Mouse (Mus musculus): ENCODE data around the gene Tomm6. TPM values are rescaled to one million over a fixed set of nuclear protein-coding genes. Genes with fewer than 3 reads are reported as not detected.

Gene Tomm6
- total and polyA plus RNA-seq, 3 experiments, result 66.5 to 577 TPM; not detected in 1

- no peaks in the 10 kb centered on the region for H3K27me3 ChIP-seq (ENCODE audit: control insufficient read depth in 1 of 2, insufficient read depth in 2 of 2, low read length in 2 of 2)
- peaks cover 0 to 5% of the 10 kb centered on the region in 2 experiments; a peak in 2 of 4 replicates for H3K36me3 ChIP-seq (ENCODE audit: control insufficient read depth in 1 of 2, insufficient read depth in 2 of 2, low read length in 2 of 2)
- TF ChIP-seq E2F4 (IDR thresholded peaks at IDR 0.05; ENCODE audit: borderline replicate concordance, low read depth, low read length) (no peak), ETS1 (IDR thresholded peaks at IDR 0.05; ENCODE audit: low read depth, low read length) (no peak), SIN3A (IDR thresholded peaks at IDR 0.05; ENCODE audit: low read length) (no peak), TBP (IDR thresholded peaks at IDR 0.05; ENCODE audit: low read depth, low read length) (no peak), UBTF (IDR thresholded peaks at IDR 0.05; ENCODE audit: borderline replicate concordance, insufficient read depth, low read depth, low read length) (no peak), JUND (IDR thresholded peaks at IDR 0.05; ENCODE audit: low read depth, low read length) (no peak), RAD21 (IDR thresholded peaks at IDR 0.05; ENCODE audit: low read depth, low read length) (no peak), ZMIZ1 (IDR thresholded peaks at IDR 0.05; ENCODE audit: low read depth, low read length) (no peak), ZNF384 (IDR thresholded peaks at IDR 0.05; ENCODE audit: low read depth, low read length) (no peak), RCOR1 (IDR thresholded peaks at IDR 0.05; ENCODE audit: low read depth, low read length) (no peak), NELFE (IDR thresholded peaks at IDR 0.05; ENCODE audit: low read depth, low read length) (no peak), BHLHE40 (IDR thresholded peaks at IDR 0.05; ENCODE audit: borderline replicate concordance, low read depth, low read length) (no peak), CHD1 (IDR thresholded peaks at IDR 0.05; ENCODE audit: low read depth, low read length) (no peak), MAZ (IDR thresholded peaks at IDR 0.05; ENCODE audit: low read depth, low read length) (no peak)
Observed at GRCm38 (mm10) chr17:47694442-47694502, 6.1 kb upstream of the Tomm6 start, which contains the start of gene Gm21981. TSS of gene Gm21981 (minus strand) at chr17:47694455.

DNA sequence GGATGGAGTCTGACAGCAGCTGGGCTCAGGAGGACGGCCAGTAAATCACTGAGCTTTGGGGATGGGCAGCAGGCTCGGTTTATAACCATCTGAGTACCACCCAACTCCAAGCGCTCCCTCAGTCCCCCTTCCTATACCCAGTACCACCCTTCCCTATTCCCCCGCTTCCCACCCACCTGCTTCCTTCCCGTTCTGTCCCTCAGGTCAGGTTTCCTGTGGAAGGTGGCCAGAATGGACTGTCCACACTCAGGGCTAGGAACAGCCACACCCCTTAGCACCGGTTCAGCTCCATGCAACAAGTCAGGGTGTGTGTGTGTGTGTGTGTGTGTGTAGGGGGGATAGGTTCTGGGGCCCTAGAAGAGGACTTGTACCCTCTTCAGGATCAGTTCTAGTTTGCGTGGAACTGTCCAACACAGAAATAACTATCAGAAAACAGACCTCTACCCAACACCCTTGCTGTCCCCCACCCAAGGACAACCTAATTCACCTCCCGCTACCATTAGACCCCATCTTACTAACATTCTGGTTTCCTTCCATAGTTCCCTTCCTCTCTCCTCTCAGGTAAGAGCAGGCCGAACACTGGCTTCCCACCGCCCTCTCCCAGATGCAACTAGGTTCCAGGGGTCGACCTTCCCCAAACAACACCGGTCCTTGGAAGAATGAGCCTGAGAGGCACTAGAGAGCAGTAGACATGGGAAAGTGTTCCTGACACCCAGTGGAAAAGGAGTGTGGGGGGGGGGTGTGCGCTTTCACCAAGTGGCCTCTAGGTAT lies 5.7 kb upstream of the Tomm6 start:
- TF ChIP-seq TBP (IDR thresholded peaks at IDR 0.05; ENCODE audit: low read depth, low read length) (no peak), NELFE (IDR thresholded peaks at IDR 0.05; ENCODE audit: low read depth, low read length) (no peak), BHLHE40 (IDR thresholded peaks at IDR 0.05; ENCODE audit: borderline replicate concordance, low read depth, low read length) (no peak), NRF1 (IDR thresholded peaks at IDR 0.05; ENCODE audit: insufficient read depth, low read depth, low read length, poor library complexity, severe bottlenecking) (no peak), USF2 (IDR thresholded peaks at IDR 0.05; ENCODE audit: borderline replicate concordance in 1 of 2, insufficient read depth in 1 of 2, low read depth in 1 of 2, low read length in 2 of 2) (no peak), MYC (IDR thresholded peaks at IDR 0.05; ENCODE audit: low read depth, low read length) (no peak)
- no peak for DNase-seq (ENCODE audit: low read depth, low spot score)
- peaks cover 0 to 5% of the 10 kb centered on the region in 2 experiments; a peak in 2 of 4 replicates for H3K36me3 ChIP-seq (ENCODE audit: control insufficient read depth in 1 of 2, insufficient read depth in 2 of 2, low read length in 2 of 2)
- H3K4me1 ChIP-seq (ENCODE audit: control insufficient read depth in 1 of 2, insufficient read depth in 2 of 2, low read length in 2 of 2), result peaks cover 0 to 10% of the 10 kb centered on the region in 2 experiments; a peak in 3 of 4 replicates
- H3K9me3 ChIP-seq (replicated peaks; ENCODE audit: insufficient read depth, low read length), result no peaks in the 10 kb centered on the region
- H3K27me3 ChIP-seq (ENCODE audit: control insufficient read depth in 1 of 2, insufficient read depth in 2 of 2, low read length in 2 of 2), result no peaks in the 10 kb centered on the region
- H3K27ac ChIP-seq (ENCODE audit: control insufficient read depth, low read depth, low read length), result no peak overlapping the region
- peak overlapping the region; percentile 70 for H3K9ac ChIP-seq (ENCODE audit: control insufficient read depth, low read depth, low read length, poor library complexity, severe bottlenecking)
- H3K4me3 ChIP-seq (ENCODE audit: control insufficient read depth in 1 of 2, insufficient read depth in 1 of 2, low read depth in 2 of 2, low read length in 2 of 2), result peak overlapping the region; percentile 53 to 88
- no peaks in the 10 kb centered on the region; the same call in 1 of the 2 replicates for H3K79me2 ChIP-seq (ENCODE audit: control insufficient read depth, insufficient read depth, low read length, poor library complexity)

More at GRCm38 (mm10) chr17:47694442-47694502, 6.1 kb upstream of the Tomm6 start, which contains the start of gene Gm21981:
- DNase-seq (ENCODE audit: low read depth, low spot score), result no peak
- peak within 1 kb of the TSS; percentile 84 for H3K9ac ChIP-seq (ENCODE audit: control insufficient read depth, low read depth, low read length, poor library complexity, severe bottlenecking)
- peak within 1 kb of the TSS; percentile 53 to 88 for H3K4me3 ChIP-seq (ENCODE audit: control insufficient read depth in 1 of 2, insufficient read depth in 1 of 2, low read depth in 2 of 2, low read length in 2 of 2)
- no peaks in the 10 kb centered on the region for H3K9me3 ChIP-seq (replicated peaks; ENCODE audit: insufficient read depth, low read length)
- H3K27ac ChIP-seq (ENCODE audit: control insufficient read depth, low read depth, low read length), result no peak within 1 kb of the TSS
- H3K79me2 ChIP-seq (ENCODE audit: control insufficient read depth, insufficient read depth, low read length, poor library complexity), result no peaks in the 10 kb centered on the region; the same call in 1 of the 2 replicates
- H3K4me1 ChIP-seq (ENCODE audit: control insufficient read depth in 1 of 2, insufficient read depth in 2 of 2, low read length in 2 of 2), result peaks cover 0 to 10% of the 10 kb centered on the region in 2 experiments; a peak in 3 of 4 replicates
